Mouse (Mus musculus) C2C12 (cell line): ENCODE measurements around the gene Dlg4.

Source experiments
- CEBPB ChIP-seq: IDR thresholded peaks from one replicate; pipeline ENCODE4 v1.6.1; 2011; ENCODE audit warnings: low read depth, mild to moderate bottlenecking, control low read depth, moderate library complexity
- CTCF ChIP-seq: IDR thresholded peaks from one replicate; pipeline ENCODE4 v1.5.1; 2011; ENCODE audit not compliant: control insufficient read depth, insufficient read depth, insufficient read length
- MYOD1 ChIP-seq: IDR thresholded peaks from one replicate; pipeline ENCODE4 v1.6.1; 2011; ENCODE audit warnings: low read depth; ENCODE audit not compliant: control insufficient read depth, insufficient read length
- MYOG ChIP-seq: IDR thresholded peaks from one replicate; pipeline ENCODE4 v1.6.1; 2011; ENCODE audit not compliant: control insufficient read depth, insufficient read length; ENCODE audit errors: extremely low read depth

DNA sequence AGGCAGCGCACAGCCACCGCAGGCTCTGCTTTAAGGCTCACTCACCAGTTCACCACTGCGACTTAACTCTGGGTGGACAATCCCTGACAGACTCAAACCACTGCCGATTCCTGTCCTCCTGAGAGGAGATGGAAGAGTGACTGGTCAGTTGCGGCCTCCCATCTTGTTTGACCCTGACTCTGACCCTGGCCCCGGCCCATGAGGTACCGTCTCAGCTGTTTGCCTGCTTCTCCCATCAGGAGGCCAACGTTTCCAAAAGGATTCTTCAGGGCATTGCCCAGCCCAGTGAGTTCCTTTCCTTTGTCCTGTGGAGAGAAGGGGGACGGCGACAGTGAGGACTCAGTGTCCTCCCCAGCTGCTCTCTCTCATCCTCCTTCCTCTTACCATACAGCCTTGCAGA, 5.8 kb upstream of the Dlg4 start:
- TF ChIP-seq MYOG = no peak
- TF ChIP-seq CTCF = no peak
- no peak for TF ChIP-seq CEBPB
- TF ChIP-seq MYOD1 = no peak
